Mouse (Mus musculus) C2C12 (cell line): ENCODE data around the gene Kpnb1.

Experiments
- CEBPB ChIP-seq: IDR thresholded peaks from one replicate; pipeline ENCODE4 v1.6.1; 2011; ENCODE audit warnings: low read depth, mild to moderate bottlenecking, control low read depth, moderate library complexity
- CTCF ChIP-seq: IDR thresholded peaks from one replicate; pipeline ENCODE4 v1.5.1; 2011; ENCODE audit not compliant: control insufficient read depth, insufficient read depth, insufficient read length
- MAX ChIP-seq: IDR thresholded peaks from one replicate; pipeline ENCODE4 v1.6.1; 2011; ENCODE audit warnings: mild to moderate bottlenecking, control low read depth
- MYOD1 ChIP-seq: IDR thresholded peaks from one replicate; pipeline ENCODE4 v1.6.1; 2011; ENCODE audit warnings: low read depth; ENCODE audit not compliant: control insufficient read depth, insufficient read length
- MYOG ChIP-seq: IDR thresholded peaks from one replicate; pipeline ENCODE4 v1.6.1; 2011; ENCODE audit not compliant: control insufficient read depth, insufficient read length; ENCODE audit errors: extremely low read depth
- USF1 ChIP-seq: IDR thresholded peaks from one replicate; pipeline ENCODE4 v1.6.1; 2011; ENCODE audit warnings: low read depth, mild to moderate bottlenecking, control low read depth, moderate library complexity

GRCm38 (mm10) chr11:97130318-97130717, 57.4 kb downstream of the Kpnb1 start:
- TF ChIP-seq CTCF (no peak), USF1 (no peak), MYOD1 (no peak), MAX (no peak), CEBPB (no peak), MYOG (no peak)
